Mouse (Mus musculus): ENCODE measurements around the gene Kpna3. TPM values are rescaled to one million over a fixed set of nuclear protein-coding genes. Genes with fewer than 3 reads are reported as not detected.
"Not testable (repeated sequence)": the region's sequence is repeated elsewhere in the genome, so short reads cannot be mapped to it uniquely, and the experiment has no call there.

Kpna3 gene
- total RNA-seq, 2 experiments from 2014 or later, result 21.6 to 42.8 TPM

GRCm38 (mm10) chr14:61327007-61327406 lies 112.7 kb downstream of the Kpna3 start:
- not testable (repeated sequence) for ATAC-seq (ENCODE audit: poor library complexity, severe bottlenecking)

GRCm38 (mm10) chr14:61322740-61323139 lies 116.9 kb downstream of the Kpna3 start:
- ATAC-seq (ENCODE audit: poor library complexity, severe bottlenecking), result no peak

GRCm38 (mm10) chr14:61321200-61321599 lies 118.5 kb downstream of the Kpna3 start:
- ATAC-seq (ENCODE audit: poor library complexity, severe bottlenecking), result no peak

- no peak for ATAC-seq (ENCODE audit: poor library complexity, severe bottlenecking)
Measured at GRCm38 (mm10) chr14:61320765-61321164, 118.9 kb downstream of the Kpna3 start.

GRCm38 (mm10) chr14:61316861-61317260 lies 122.8 kb downstream of the Kpna3 start:
- ATAC-seq (ENCODE audit: poor library complexity, severe bottlenecking), result peak; percentile 81

Other genes starting within 250 kb of the Kpna3 start
- not detected in 2 replicates for gene Sgcg, start 181.4 kb downstream of the Kpna3 start, total RNA-seq (2015)
- gene Sgcg, start 181.4 kb downstream of the Kpna3 start, total RNA-seq (2017), result not detected in 2 replicates
- gene Arl11, start 130.1 kb downstream of the Kpna3 start, total RNA-seq (2015), result 55.5 and 62.1 TPM in 2 replicates
- gene Arl11, start 130.1 kb downstream of the Kpna3 start, total RNA-seq (2017), result 24.3 and 30.7 TPM in 2 replicates
- 2.1 and 2.2 TPM in 2 replicates for gene Ebpl, start 79.4 kb downstream of the Kpna3 start, total RNA-seq (2015)
- gene Ebpl, start 79.4 kb downstream of the Kpna3 start, total RNA-seq (2017), result 0.98 and 1.2 TPM in 2 replicates
- gene Spryd7, start 117.0 kb upstream of the Kpna3 start, total RNA-seq (2015), result 5.7 and 8.0 TPM in 2 replicates
- 3.1 and 4.9 TPM in 2 replicates for gene Spryd7, start 117.0 kb upstream of the Kpna3 start, total RNA-seq (2017)
- gene Trim13, start 158.4 kb upstream of the Kpna3 start, total RNA-seq (2015), result 1.2 and 4.5 TPM in 2 replicates
- 3.0 and 3.7 TPM in 2 replicates for gene Trim13, start 158.4 kb upstream of the Kpna3 start, total RNA-seq (2017)
- gene Kcnrg, start 167.6 kb upstream of the Kpna3 start, total RNA-seq (2015), result 0.20 TPM in 1 of 2 replicates, not detected in the other
- not detected in 2 replicates for gene Kcnrg, start 167.6 kb upstream of the Kpna3 start, total RNA-seq (2017)